Mouse (Mus musculus): Measurements from ENCODE around the gene Bmp6. TPM values are rescaled to one million over a fixed set of nuclear protein-coding genes. Genes with fewer than 3 reads are reported as not detected.

The Bmp6 gene
- polyA plus RNA-seq, 1 experiment from 2014 or later: 0.27 TPM

DNA sequence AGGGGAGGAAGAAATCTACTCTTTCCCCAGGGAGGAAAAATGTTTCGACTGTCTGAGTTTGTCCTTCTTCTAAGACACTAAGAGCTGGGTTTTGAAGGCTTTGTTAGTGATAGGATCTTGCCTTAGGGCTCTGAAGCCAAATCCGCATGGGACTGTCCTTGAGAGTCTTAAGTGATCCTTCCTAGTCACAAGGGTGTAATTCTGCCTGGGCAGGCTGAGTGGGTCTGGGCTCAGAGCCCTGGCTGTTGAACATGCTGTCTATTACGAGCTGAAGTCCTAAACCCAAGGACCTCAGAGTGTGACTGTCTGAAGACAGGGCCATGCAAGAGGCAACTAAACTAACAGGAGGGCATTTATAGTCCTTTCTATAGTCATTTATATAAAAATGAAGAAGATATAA is 200.6 kb downstream of the Bmp6 start:
- Histone ChIP-seq H3K4me2 (no peak overlapping the region), H3K27ac (ENCODE audit: low read depth, low read length) (no peak overlapping the region), H3K36me3 (ENCODE audit: control insufficient read depth, insufficient read depth, low read length) (no peaks in the 10 kb centered on the region), H3K9ac (ENCODE audit: low read depth, low read length) (no peak overlapping the region), H3K4me3 (ENCODE audit: low read depth, low read length) (no peak overlapping the region), H3K27me3 (replicated peaks; ENCODE audit: control insufficient read depth, insufficient read depth, low read length) (no peaks in the 10 kb centered on the region), H3K4me1 (replicated peaks; ENCODE audit: control insufficient read depth, insufficient read depth, low read length) (no peaks in the 10 kb centered on the region), H3K9me3 (ENCODE audit: control insufficient read depth, low read length) (no peaks in the 10 kb centered on the region)
- no peak for ATAC-seq (replicated peaks; ENCODE audit: low FRiP score)
- WGBS: 74% methylated on average over 3 of the region's 3 CpGs
- no peak for DNase-seq (ENCODE audit: low spot score)

DNA sequence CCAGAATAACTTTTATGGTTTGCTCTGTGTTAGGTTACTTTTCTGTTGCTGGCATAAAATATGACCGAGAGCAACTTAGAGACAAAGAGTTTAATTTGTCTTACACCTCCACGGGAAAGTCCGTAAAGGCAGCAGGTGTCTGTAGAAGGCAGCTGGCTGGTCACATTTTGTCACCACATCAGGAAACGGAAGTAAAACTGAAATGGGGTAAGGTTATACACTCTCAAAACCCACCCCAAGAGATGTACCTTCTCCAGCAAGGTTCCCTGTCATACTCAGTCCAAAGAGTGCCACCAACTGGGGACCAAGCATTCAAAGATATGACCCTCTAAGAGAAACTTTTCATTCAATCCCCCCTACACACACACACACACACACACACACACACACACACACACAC is 201.8 kb downstream of the Bmp6 start:
- 80% methylated on average over 4 of the region's 4 CpGs for WGBS
- Histone ChIP-seq H3K4me2 (no peak overlapping the region), H3K36me3 (ENCODE audit: control insufficient read depth, insufficient read depth, low read length) (no peaks in the 10 kb centered on the region), H3K4me3 (ENCODE audit: low read depth, low read length) (no peak overlapping the region), H3K9ac (ENCODE audit: low read depth, low read length) (no peak overlapping the region), H3K4me1 (replicated peaks; ENCODE audit: control insufficient read depth, insufficient read depth, low read length) (no peaks in the 10 kb centered on the region), H3K27me3 (replicated peaks; ENCODE audit: control insufficient read depth, insufficient read depth, low read length) (no peaks in the 10 kb centered on the region), H3K27ac (ENCODE audit: low read depth, low read length) (no peak overlapping the region), H3K9me3 (ENCODE audit: control insufficient read depth, low read length) (no peaks in the 10 kb centered on the region)
- no peak for DNase-seq (ENCODE audit: low spot score)
- ATAC-seq (replicated peaks; ENCODE audit: low FRiP score): no peak

DNA sequence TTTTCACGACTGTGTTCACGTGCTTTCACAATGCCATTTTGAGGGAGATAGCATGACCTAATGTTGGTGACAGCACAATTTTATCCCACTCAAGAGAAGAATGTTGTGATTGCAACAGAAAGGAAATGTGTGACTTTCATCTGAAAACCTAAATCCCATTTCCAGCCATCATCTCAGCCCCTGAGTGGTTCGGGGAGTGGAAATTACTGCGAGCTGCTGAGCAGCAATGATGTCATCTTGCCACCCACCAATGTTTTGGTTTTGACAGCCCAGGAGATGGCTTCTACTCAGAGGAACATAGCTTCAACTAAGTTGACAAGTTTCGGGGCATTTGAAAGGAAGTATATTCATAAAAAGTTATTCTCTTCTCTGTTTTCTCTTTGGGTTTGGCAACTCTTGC is 202.8 kb downstream of the Bmp6 start:
- H3K27me3 ChIP-seq (replicated peaks; ENCODE audit: control insufficient read depth, insufficient read depth, low read length): no peaks in the 10 kb centered on the region
- no peak for ATAC-seq (replicated peaks; ENCODE audit: low FRiP score)
- WGBS: 77% methylated on average over 5 of the region's 5 CpGs
- H3K27ac ChIP-seq (ENCODE audit: low read depth, low read length): no peak overlapping the region
- no peak for DNase-seq (ENCODE audit: low spot score)
- H3K9ac ChIP-seq (ENCODE audit: low read depth, low read length): no peak overlapping the region
- H3K9me3 ChIP-seq (ENCODE audit: control insufficient read depth, low read length): no peaks in the 10 kb centered on the region
- H3K4me3 ChIP-seq (ENCODE audit: low read depth, low read length): no peak overlapping the region
- no peaks in the 10 kb centered on the region for H3K4me1 ChIP-seq (replicated peaks; ENCODE audit: control insufficient read depth, insufficient read depth, low read length)
- no peak overlapping the region for H3K4me2 ChIP-seq
- no peaks in the 10 kb centered on the region for H3K36me3 ChIP-seq (ENCODE audit: control insufficient read depth, insufficient read depth, low read length)

DNA sequence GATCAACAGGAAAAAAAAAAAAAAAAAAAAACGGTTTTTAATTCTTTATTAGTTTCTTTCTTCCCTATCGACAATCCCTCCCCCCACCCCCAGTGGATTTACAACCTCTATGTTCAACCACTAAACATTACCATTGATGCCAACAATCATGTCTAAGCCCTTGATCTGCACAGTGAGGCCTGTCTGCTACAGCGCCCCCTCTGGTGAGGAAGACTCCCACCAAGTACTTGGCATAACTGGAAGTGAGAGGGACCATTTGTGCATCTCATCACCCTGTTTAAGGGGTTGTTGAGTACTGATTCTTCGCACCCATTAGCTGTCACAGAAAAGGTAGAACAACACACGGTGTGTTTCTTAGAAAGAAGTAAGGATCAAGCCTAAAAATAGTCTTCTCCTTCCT is 203.8 kb downstream of the Bmp6 start:
- H3K9ac ChIP-seq (ENCODE audit: low read depth, low read length): no peak overlapping the region
- no peaks in the 10 kb centered on the region for H3K9me3 ChIP-seq (ENCODE audit: control insufficient read depth, low read length)
- H3K27ac ChIP-seq (ENCODE audit: low read depth, low read length): no peak overlapping the region
- ATAC-seq (replicated peaks; ENCODE audit: low FRiP score) (no peak), DNase-seq (ENCODE audit: low spot score) (no peak)
- WGBS: 77% methylated on average over 5 of the region's 5 CpGs
- H3K4me1 ChIP-seq (replicated peaks; ENCODE audit: control insufficient read depth, insufficient read depth, low read length): no peaks in the 10 kb centered on the region
- H3K4me2 ChIP-seq: no peak overlapping the region
- no peak overlapping the region for H3K4me3 ChIP-seq (ENCODE audit: low read depth, low read length)
- H3K36me3 ChIP-seq (ENCODE audit: control insufficient read depth, insufficient read depth, low read length): no peaks in the 10 kb centered on the region
- H3K27me3 ChIP-seq (replicated peaks; ENCODE audit: control insufficient read depth, insufficient read depth, low read length): no peaks in the 10 kb centered on the region

Other genes with a start within 250 kb of the Bmp6 start
- 5.4 and 5.5 TPM in 2 replicates for gene Dsp, start 193.8 kb upstream of the Bmp6 start, polyA plus RNA-seq (2014; fragmentation: Nextera tagmentation; extraction: Ambion mirVana)
- 32.5 and 40.1 TPM in 2 replicates for gene Snrnp48, start 140.2 kb upstream of the Bmp6 start, polyA plus RNA-seq (2014; fragmentation: Nextera tagmentation; extraction: Ambion mirVana)
- 158 and 171 TPM in 2 replicates for gene Txndc5, start 183.7 kb downstream of the Bmp6 start, polyA plus RNA-seq (2014; fragmentation: Nextera tagmentation; extraction: Ambion mirVana)

Data from liver, embryonic 11.5 days (tissue).